Mouse (Mus musculus): ENCODE results near the gene Fbxl20. TPM values are rescaled to one million over a fixed set of nuclear protein-coding genes. Genes with fewer than 3 reads are reported as not detected.

Gene Fbxl20
- polyA plus RNA-seq, 1 experiment from 2014 or later = 10.2 TPM

DNA sequence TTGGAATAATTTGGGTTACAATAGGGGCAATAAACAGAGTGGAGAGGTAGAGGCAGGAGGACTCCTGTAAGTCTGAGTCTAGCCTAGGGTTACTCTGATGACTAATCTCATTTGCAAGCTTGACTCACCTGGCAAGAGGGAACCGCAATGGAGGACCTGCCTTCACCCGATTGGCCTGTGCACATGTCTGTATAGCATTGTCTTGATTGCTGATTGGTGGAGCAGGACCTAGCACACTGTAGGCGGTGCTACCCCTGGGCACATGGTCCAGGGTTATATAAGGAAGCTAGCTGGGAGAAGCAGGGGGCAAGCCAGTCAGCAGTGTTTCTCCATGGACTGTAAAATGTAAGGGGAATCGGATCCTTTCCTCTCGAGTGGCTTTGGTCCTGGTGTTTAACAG is 92.2 kb downstream of the Fbxl20 start:
- peak; percentile 52; the same call in 1 of the 2 replicates for ATAC-seq
- H3K36me3 ChIP-seq = no peaks in the 10 kb centered on the region
- 61% methylated on average over 5 of the region's 5 CpGs for WGBS (ENCODE audit: insufficient replicate concordance)

GRCm38 (mm10) chr11:98057466-98057865 is 92.7 kb downstream of the Fbxl20 start:
- Histone ChIP-seq H3K4me2 (no peak overlapping the region), H3K9me3 (replicated peaks) (no peaks in the 10 kb centered on the region), H3K4me3 (no peak overlapping the region), H3K4me1 (peaks cover 8% of the 10 kb centered on the region; the same call in 1 of the 2 replicates), H3K36me3 (no peaks in the 10 kb centered on the region), H3K27me3 (replicated peaks) (peaks cover 65% of the 10 kb centered on the region), H3K9ac (no peak overlapping the region), H3K27ac (no peak overlapping the region)
- no peak for ATAC-seq
- 25% methylated on average over 9 of the region's 9 CpGs for WGBS (ENCODE audit: insufficient replicate concordance)

More for the DNA sequence above, 92.2 kb downstream of the Fbxl20 start:
- no peak overlapping the region for H3K4me2 ChIP-seq
- peaks cover 59% of the 10 kb centered on the region for H3K27me3 ChIP-seq (replicated peaks)
- H3K4me3 ChIP-seq = no peak overlapping the region
- H3K9ac ChIP-seq = no peak overlapping the region
- H3K4me1 ChIP-seq = peaks cover 3% of the 10 kb centered on the region; the same call in 1 of the 2 replicates
- H3K9me3 ChIP-seq (replicated peaks) = no peaks in the 10 kb centered on the region
- H3K27ac ChIP-seq = no peak overlapping the region

DNA sequence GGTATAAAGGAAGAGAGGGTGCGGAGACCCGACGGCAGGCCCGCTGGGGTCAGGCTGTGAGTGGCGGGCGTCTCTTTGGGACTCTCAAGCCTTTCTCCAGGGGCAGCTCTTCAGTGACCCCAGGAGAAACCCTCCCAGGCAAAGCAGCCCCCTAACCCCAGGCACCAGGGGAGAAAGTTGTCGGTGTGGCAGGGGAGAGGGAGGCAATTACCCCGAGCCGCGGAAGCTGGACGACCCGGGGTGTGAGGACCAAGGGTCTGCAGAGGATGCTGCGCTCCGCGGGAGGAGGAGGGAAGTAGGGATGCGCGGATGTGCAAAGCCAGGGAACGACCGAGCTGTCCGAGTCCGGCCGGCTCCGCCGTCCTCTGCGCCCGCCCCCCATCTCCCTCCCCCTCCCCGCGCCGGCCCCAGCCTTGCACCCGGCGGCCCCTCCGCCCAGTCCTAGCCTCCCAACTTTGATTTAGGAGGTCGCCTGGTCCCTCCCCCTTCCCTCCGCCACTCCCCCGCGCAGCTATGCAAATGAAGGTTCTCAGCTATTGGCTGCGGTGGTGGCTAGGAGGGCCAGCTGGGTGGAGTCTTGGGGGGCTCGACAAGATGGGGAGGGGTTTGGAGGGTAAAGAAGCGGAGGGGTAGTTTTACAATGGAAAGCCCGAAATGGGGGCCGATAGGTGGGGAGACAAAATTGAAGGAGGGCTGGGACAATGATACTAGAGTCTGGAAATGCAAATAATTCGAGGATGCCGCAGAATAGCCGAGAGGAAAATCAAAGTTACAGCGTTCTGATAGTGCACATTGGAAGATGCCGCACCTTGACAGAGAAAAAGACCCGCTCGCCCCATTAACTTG is 97.0 kb downstream of the Fbxl20 start, which contains the start of gene Stac2:
Gene Stac2 (minus strand): TSS at position 474 of the 846 bp plus-strand sequence.
- Histone ChIP-seq H3K9ac (no peak within 1 kb of the TSS), H3K36me3 (no peaks in the 10 kb centered on the region), H3K9me3 (replicated peaks) (no peaks in the 10 kb centered on the region), H3K27me3 (replicated peaks) (peaks cover 95% of the 10 kb centered on the region), H3K4me2 (peak within 1 kb of the TSS; percentile 54), H3K4me3 (peak within 1 kb of the TSS; percentile 31), H3K27ac (no peak within 1 kb of the TSS), H3K4me1 (peaks cover 15% of the 10 kb centered on the region; the same call in 1 of the 2 replicates)
- ATAC-seq = peak; percentile 66
- 3% methylated on average over 45 of the region's 48 CpGs for WGBS (ENCODE audit: insufficient replicate concordance)

- peak overlapping the region; percentile 31 for H3K4me3 ChIP-seq
- peaks cover 98% of the 10 kb centered on the region for H3K27me3 ChIP-seq (replicated peaks)
- no peak for ATAC-seq
- H3K9me3 ChIP-seq (replicated peaks) = no peaks in the 10 kb centered on the region
- peaks cover 15% of the 10 kb centered on the region; the same call in 1 of the 2 replicates for H3K4me1 ChIP-seq
- H3K27ac ChIP-seq = no peak overlapping the region
- no peaks in the 10 kb centered on the region for H3K36me3 ChIP-seq
- no peak overlapping the region for H3K9ac ChIP-seq
- H3K4me2 ChIP-seq = peak overlapping the region; percentile 54
- 1% methylated on average over 83 of the region's 83 CpGs for WGBS (ENCODE audit: insufficient replicate concordance)
Observed at GRCm38 (mm10) chr11:98052129-98052988, 97.8 kb downstream of the Fbxl20 start.

DNA sequence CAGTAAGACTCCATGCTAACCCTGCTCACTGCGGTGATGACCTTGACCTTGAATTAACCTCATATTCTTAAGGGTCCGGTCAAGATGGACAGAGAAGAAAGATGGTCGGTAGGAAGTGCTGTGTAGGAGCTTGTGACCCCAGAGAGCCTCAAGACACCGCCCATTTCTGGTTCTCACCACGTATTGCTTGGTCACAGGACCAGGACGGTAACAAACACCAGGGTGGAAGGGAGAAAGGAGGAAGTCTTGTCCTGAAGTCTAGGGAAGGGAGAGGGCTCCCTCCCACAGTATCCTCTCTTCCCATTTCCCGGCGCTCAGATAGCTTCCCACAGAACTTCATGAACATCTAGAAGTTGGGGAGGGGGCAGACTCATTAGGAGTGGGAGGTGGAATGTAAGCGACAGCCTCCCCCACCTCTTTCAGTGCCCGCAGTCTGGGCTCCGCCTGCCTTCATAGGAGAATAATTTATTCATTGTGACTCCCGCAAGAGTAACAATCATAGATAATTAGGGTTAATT is 98.5 kb downstream of the Fbxl20 start:
- Histone ChIP-seq H3K27ac (no peak overlapping the region), H3K4me3 (peak overlapping the region; percentile 31; the same call in 1 of the 2 replicates), H3K4me2 (peak overlapping the region; percentile 54; the same call in 1 of the 2 replicates), H3K9me3 (replicated peaks) (no peaks in the 10 kb centered on the region), H3K27me3 (replicated peaks) (peaks cover 93% of the 10 kb centered on the region), H3K36me3 (no peaks in the 10 kb centered on the region), H3K4me1 (peaks cover 15% of the 10 kb centered on the region; the same call in 1 of the 2 replicates), H3K9ac (no peak overlapping the region)
- 6% methylated on average over 12 of the region's 12 CpGs for WGBS (ENCODE audit: insufficient replicate concordance)
- no peak for ATAC-seq

DNA sequence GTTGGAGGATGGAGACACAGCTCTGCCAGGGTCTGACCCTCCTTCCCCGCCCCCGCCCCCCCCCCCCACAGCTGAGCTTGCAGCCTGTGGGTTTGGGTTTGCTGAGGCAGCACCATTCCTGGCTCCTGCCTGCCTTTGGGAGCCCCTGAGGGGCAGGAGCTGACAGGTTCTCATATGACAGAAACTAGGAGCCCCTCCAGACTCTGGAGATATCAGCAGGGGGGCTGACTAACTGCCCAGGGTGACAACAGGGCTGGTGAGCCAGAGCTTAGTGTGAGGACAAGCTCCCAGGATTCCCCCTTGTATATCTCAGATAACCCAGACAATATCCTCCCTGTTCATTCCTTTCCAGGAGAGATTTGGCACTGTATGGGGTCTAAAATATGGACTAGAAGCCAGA is 99.3 kb downstream of the Fbxl20 start:
- H3K27me3 ChIP-seq (replicated peaks) = peaks cover 88% of the 10 kb centered on the region
- H3K27ac ChIP-seq = no peak overlapping the region
- ATAC-seq = no peak
- H3K4me3 ChIP-seq = no peak overlapping the region
- H3K4me1 ChIP-seq = peaks cover 15% of the 10 kb centered on the region; the same call in 1 of the 2 replicates
- 10% methylated on average over 2 of the region's 2 CpGs for WGBS (ENCODE audit: insufficient replicate concordance)
- H3K9me3 ChIP-seq (replicated peaks) = no peaks in the 10 kb centered on the region
- no peaks in the 10 kb centered on the region for H3K36me3 ChIP-seq
- H3K4me2 ChIP-seq = no peak overlapping the region
- no peak overlapping the region for H3K9ac ChIP-seq

- Histone ChIP-seq H3K27me3 (replicated peaks) (peaks cover 83% of the 10 kb centered on the region), H3K4me3 (no peak overlapping the region)
- 19% methylated on average over 2 of the region's 2 CpGs for WGBS (ENCODE audit: insufficient replicate concordance)
Observed at GRCm38 (mm10) chr11:98050520-98050815, 99.7 kb downstream of the Fbxl20 start.

DNA sequence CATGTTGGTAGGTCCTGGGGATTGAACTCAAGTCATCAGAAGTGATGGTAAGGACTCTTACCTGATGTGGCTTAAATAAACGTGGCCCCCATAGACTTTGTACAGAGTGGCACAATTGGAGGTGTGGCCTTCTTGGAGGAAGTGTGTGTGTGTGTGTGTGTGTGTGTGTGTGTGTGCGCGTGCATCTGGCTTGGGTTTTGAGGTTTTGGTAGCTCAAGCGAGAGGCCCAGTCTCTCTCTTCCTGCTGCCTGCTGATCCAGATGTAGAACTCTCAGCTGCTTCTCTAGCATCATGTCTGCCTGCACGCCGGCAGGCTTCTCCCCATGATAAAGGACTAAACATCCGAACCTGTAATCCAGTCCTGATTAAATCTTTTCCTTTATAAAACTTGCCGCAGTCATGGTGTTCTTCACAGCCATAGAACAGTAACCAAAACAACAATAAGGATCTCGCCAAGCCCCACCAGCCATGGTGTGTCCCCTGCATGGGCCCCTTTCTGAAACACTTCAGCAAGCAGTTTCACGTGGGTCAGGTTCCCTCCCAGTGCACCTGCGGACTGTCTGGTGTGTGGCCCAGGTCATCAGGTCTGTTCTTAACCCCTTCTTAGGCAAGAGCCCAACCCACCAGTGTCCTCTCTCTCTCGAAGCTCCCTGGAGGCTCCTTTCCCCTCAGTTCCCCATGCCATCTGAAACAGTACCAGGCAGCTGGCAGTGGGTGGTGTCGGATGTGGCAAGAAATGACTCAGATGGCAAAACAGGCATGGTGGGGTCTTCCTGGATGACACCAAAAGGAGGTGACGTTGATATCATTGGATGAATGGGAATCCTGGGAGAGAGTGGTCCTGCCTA is 100.3 kb downstream of the Fbxl20 start:
- H3K36me3 ChIP-seq = no peaks in the 10 kb centered on the region
- no peaks in the 10 kb centered on the region for H3K9me3 ChIP-seq (replicated peaks)
- 44% methylated on average over 14 of the region's 14 CpGs for WGBS (ENCODE audit: insufficient replicate concordance)
- H3K27ac ChIP-seq = no peak overlapping the region
- H3K4me2 ChIP-seq = no peak overlapping the region
- peaks cover 15% of the 10 kb centered on the region; the same call in 1 of the 2 replicates for H3K4me1 ChIP-seq
- no peak overlapping the region for H3K4me3 ChIP-seq
- H3K27me3 ChIP-seq (replicated peaks) = peaks cover 77% of the 10 kb centered on the region
- ATAC-seq = no peak
- H3K9ac ChIP-seq = no peak overlapping the region

More at GRCm38 (mm10) chr11:98050520-98050815, 99.7 kb downstream of the Fbxl20 start:
- Histone ChIP-seq H3K36me3 (no peaks in the 10 kb centered on the region), H3K9me3 (replicated peaks) (no peaks in the 10 kb centered on the region), H3K27ac (no peak overlapping the region), H3K4me2 (no peak overlapping the region), H3K9ac (no peak overlapping the region), H3K4me1 (peaks cover 15% of the 10 kb centered on the region; the same call in 1 of the 2 replicates)
- no peak for ATAC-seq

- H3K27me3 ChIP-seq (replicated peaks) = peaks cover 64% of the 10 kb centered on the region
- H3K4me2 ChIP-seq = no peak overlapping the region
- no peak overlapping the region for H3K9ac ChIP-seq
- no peak overlapping the region for H3K27ac ChIP-seq
- peaks cover 10% of the 10 kb centered on the region; the same call in 1 of the 2 replicates for H3K4me1 ChIP-seq
- 59% methylated on average over 4 of the region's 4 CpGs for WGBS (ENCODE audit: insufficient replicate concordance)
- ATAC-seq = no peak
- no peaks in the 10 kb centered on the region for H3K36me3 ChIP-seq
- no peaks in the 10 kb centered on the region for H3K9me3 ChIP-seq (replicated peaks)
- H3K4me3 ChIP-seq = no peak overlapping the region
Observed at GRCm38 (mm10) chr11:98047745-98048144, 102.5 kb downstream of the Fbxl20 start.

DNA sequence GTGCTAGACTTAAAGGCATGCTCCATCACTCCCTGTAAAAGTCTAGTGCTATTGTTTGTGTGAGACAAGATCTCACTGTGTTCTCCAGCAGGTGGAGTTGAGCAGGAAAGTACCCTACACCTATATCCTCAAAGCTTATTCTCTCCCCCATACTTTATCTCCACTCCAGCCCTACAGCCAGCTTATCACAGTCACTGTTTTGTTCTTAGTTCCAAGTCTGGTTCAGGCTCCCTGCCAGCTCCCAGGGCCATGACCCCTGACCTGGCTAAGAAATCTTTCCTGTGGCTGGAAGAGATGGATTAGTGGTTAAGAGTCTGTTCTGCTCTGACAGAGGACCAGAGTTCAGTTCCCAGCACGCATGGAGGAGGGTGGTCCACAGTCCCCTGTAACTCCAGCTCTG is 103.7 kb downstream of the Fbxl20 start:
- Histone ChIP-seq H3K4me2 (no peak overlapping the region), H3K9ac (no peak overlapping the region), H3K36me3 (no peaks in the 10 kb centered on the region), H3K4me3 (no peak overlapping the region), H3K9me3 (replicated peaks) (no peaks in the 10 kb centered on the region), H3K27me3 (replicated peaks) (peaks cover 56% of the 10 kb centered on the region), H3K27ac (no peak overlapping the region), H3K4me1 (no peaks in the 10 kb centered on the region)
- no peak for ATAC-seq
- WGBS (ENCODE audit: insufficient replicate concordance) = 47% methylated on average over 1 of the region's 1 CpGs

DNA sequence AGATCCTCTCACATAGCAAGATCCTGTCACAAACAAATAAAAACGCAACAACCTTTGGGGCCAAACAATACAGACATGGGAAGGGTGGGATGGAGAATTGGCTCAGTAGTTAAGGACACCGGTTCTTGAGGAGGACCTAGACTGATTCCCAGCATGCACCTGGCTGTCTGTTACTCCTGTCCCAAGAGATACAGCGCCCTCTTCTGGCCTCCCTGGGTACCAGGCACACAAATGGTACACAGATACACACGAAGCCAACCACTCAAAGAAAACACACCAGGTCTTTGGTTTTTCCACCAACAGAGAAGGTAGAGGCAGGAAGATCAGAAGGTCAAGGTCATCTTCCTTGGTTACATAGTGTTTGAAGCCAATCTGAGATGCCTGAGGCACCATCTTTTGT is 104.6 kb downstream of the Fbxl20 start:
- no peak overlapping the region for H3K27ac ChIP-seq
- H3K9me3 ChIP-seq (replicated peaks) = no peaks in the 10 kb centered on the region
- H3K4me3 ChIP-seq = no peak overlapping the region
- H3K36me3 ChIP-seq = no peaks in the 10 kb centered on the region
- peaks cover 52% of the 10 kb centered on the region for H3K27me3 ChIP-seq (replicated peaks)
- 57% methylated on average over 4 of the region's 4 CpGs for WGBS (ENCODE audit: insufficient replicate concordance)
- H3K4me2 ChIP-seq = no peak overlapping the region
- H3K9ac ChIP-seq = no peak overlapping the region
- ATAC-seq = no peak
- H3K4me1 ChIP-seq = no peaks in the 10 kb centered on the region
